Mouse (Mus musculus): Measurements from ENCODE around the gene Rapgef1. TPM values are rescaled to one million over a fixed set of nuclear protein-coding genes. Genes with fewer than 3 reads are reported as not detected.

The Rapgef1 gene
- total and polyA plus RNA-seq, 2 experiments from 2014 or later, result 19.4 to 99.1 TPM

- no peak overlapping the region for H3K4me3 ChIP-seq (ENCODE audit: low read depth, low read length)
- no peak overlapping the region for H3K4me2 ChIP-seq (ENCODE audit: low read depth)
- 0 out of 2 replicates have a peak, but pooled peaks cover 7% of the 10 kb centered on the region for H3K36me3 ChIP-seq (ENCODE audit: insufficient read depth)
- ATAC-seq, result no peak
- no peak for TF ChIP-seq CTCF (IDR thresholded peaks at IDR 0.05; ENCODE audit: low read depth)
- no peaks in the 10 kb centered on the region for H3K9me3 ChIP-seq (ENCODE audit: low read length)
- H3K27me3 ChIP-seq (ENCODE audit: insufficient read depth, low read length), result no peaks in the 10 kb centered on the region
- WGBS, result 80% methylated on average over 5 of the region's 5 CpGs
- H3K9ac ChIP-seq, result no peak overlapping the region
- no peak for DNase-seq
- H3K4me1 ChIP-seq (ENCODE audit: insufficient read depth), result no peaks in the 10 kb centered on the region
- H3K27ac ChIP-seq (ENCODE audit: low read depth, low read length), result no peak overlapping the region
Observed at GRCm38 (mm10) chr2:29677842-29678241, 58.3 kb downstream of the Rapgef1 start.

GRCm38 (mm10) chr2:29678524-29678923 is 59.0 kb downstream of the Rapgef1 start:
- Histone ChIP-seq H3K4me2 (ENCODE audit: low read depth) (no peak overlapping the region), H3K4me1 (ENCODE audit: insufficient read depth) (no peaks in the 10 kb centered on the region), H3K4me3 (ENCODE audit: low read depth, low read length) (no peak overlapping the region), H3K36me3 (ENCODE audit: insufficient read depth) (0 out of 2 replicates have a peak, but pooled peaks cover 7% of the 10 kb centered on the region), H3K9ac (no peak overlapping the region), H3K27ac (ENCODE audit: low read depth, low read length) (no peak overlapping the region), H3K9me3 (ENCODE audit: low read length) (no peaks in the 10 kb centered on the region), H3K27me3 (ENCODE audit: insufficient read depth, low read length) (no peaks in the 10 kb centered on the region)
- TF ChIP-seq CTCF (IDR thresholded peaks at IDR 0.05; ENCODE audit: low read depth), result no peak
- ATAC-seq (no peak), DNase-seq (no peak)
- 81% methylated on average over 3 of the region's 3 CpGs for WGBS

GRCm38 (mm10) chr2:29679710-29680584 is 60.4 kb downstream of the Rapgef1 start:
- no peaks in the 10 kb centered on the region for H3K9me3 ChIP-seq (ENCODE audit: low read length)
- 0 out of 2 replicates have a peak, but pooled peaks cover 7% of the 10 kb centered on the region for H3K36me3 ChIP-seq (ENCODE audit: insufficient read depth)
- no peaks in the 10 kb centered on the region for H3K4me1 ChIP-seq (ENCODE audit: insufficient read depth)
- H3K4me2 ChIP-seq (ENCODE audit: low read depth), result no peak overlapping the region
- no peak overlapping the region for H3K9ac ChIP-seq
- no peak for TF ChIP-seq CTCF (IDR thresholded peaks at IDR 0.05; ENCODE audit: low read depth)
- ATAC-seq, result no peak
- 85% methylated on average over 6 of the region's 6 CpGs for WGBS
- H3K4me3 ChIP-seq (ENCODE audit: low read depth, low read length), result no peak overlapping the region
- no peak overlapping the region for H3K27ac ChIP-seq (ENCODE audit: low read depth, low read length)
- DNase-seq, result no peak
- no peaks in the 10 kb centered on the region for H3K27me3 ChIP-seq (ENCODE audit: insufficient read depth, low read length)

GRCm38 (mm10) chr2:29683261-29683999 is 63.9 kb downstream of the Rapgef1 start:
- WGBS, result 94% methylated on average over 7 of the region's 7 CpGs
- Histone ChIP-seq H3K4me2 (ENCODE audit: low read depth) (no peak overlapping the region), H3K4me3 (ENCODE audit: low read depth, low read length) (no peak overlapping the region), H3K36me3 (ENCODE audit: insufficient read depth) (peaks cover 17% of the 10 kb centered on the region), H3K4me1 (ENCODE audit: insufficient read depth) (no peaks in the 10 kb centered on the region), H3K9ac (no peak overlapping the region), H3K9me3 (ENCODE audit: low read length) (no peaks in the 10 kb centered on the region), H3K27ac (ENCODE audit: low read depth, low read length) (no peak overlapping the region), H3K27me3 (ENCODE audit: insufficient read depth, low read length) (no peaks in the 10 kb centered on the region)
- no peak for TF ChIP-seq CTCF (IDR thresholded peaks at IDR 0.05; ENCODE audit: low read depth)
- no peak for DNase-seq
- ATAC-seq, result no peak

- Histone ChIP-seq H3K4me2 (ENCODE audit: low read depth) (no peak overlapping the region), H3K9ac (no peak overlapping the region), H3K27me3 (ENCODE audit: insufficient read depth, low read length) (no peaks in the 10 kb centered on the region), H3K36me3 (ENCODE audit: insufficient read depth) (peaks cover 21% of the 10 kb centered on the region), H3K9me3 (ENCODE audit: low read length) (no peaks in the 10 kb centered on the region), H3K4me3 (ENCODE audit: low read depth, low read length) (no peak overlapping the region), H3K4me1 (ENCODE audit: insufficient read depth) (no peaks in the 10 kb centered on the region), H3K27ac (ENCODE audit: low read depth, low read length) (no peak overlapping the region)
- no peak for TF ChIP-seq CTCF (IDR thresholded peaks at IDR 0.05; ENCODE audit: low read depth)
- DNase-seq, result no peak
- WGBS, result 30% methylated on average over 2 of the region's 2 CpGs
- ATAC-seq, result no peak
Observed at GRCm38 (mm10) chr2:29684498-29684897, 65.0 kb downstream of the Rapgef1 start.

GRCm38 (mm10) chr2:29689014-29689413 is 69.5 kb downstream of the Rapgef1 start:
- H3K4me2 ChIP-seq (ENCODE audit: low read depth), result no peak overlapping the region
- no peak overlapping the region for H3K4me3 ChIP-seq (ENCODE audit: low read depth, low read length)
- H3K27ac ChIP-seq (ENCODE audit: low read depth, low read length), result no peak overlapping the region
- DNase-seq (no peak), ATAC-seq (no peak)
- TF ChIP-seq CTCF (IDR thresholded peaks at IDR 0.05; ENCODE audit: low read depth), result no peak
- H3K4me1 ChIP-seq (ENCODE audit: insufficient read depth), result no peaks in the 10 kb centered on the region
- peaks cover 52% of the 10 kb centered on the region for H3K36me3 ChIP-seq (ENCODE audit: insufficient read depth)
- H3K9me3 ChIP-seq (ENCODE audit: low read length), result no peaks in the 10 kb centered on the region
- WGBS, result 96% methylated on average over 7 of the region's 7 CpGs
- no peaks in the 10 kb centered on the region for H3K27me3 ChIP-seq (ENCODE audit: insufficient read depth, low read length)
- H3K9ac ChIP-seq, result no peak overlapping the region

GRCm38 (mm10) chr2:29689495-29689894 is 70.0 kb downstream of the Rapgef1 start:
- Histone ChIP-seq H3K27me3 (ENCODE audit: insufficient read depth, low read length) (no peaks in the 10 kb centered on the region), H3K4me2 (ENCODE audit: low read depth) (no peak overlapping the region), H3K36me3 (ENCODE audit: insufficient read depth) (peaks cover 52% of the 10 kb centered on the region), H3K27ac (ENCODE audit: low read depth, low read length) (no peak overlapping the region), H3K9me3 (ENCODE audit: low read length) (no peaks in the 10 kb centered on the region), H3K4me3 (ENCODE audit: low read depth, low read length) (no peak overlapping the region), H3K9ac (no peak overlapping the region), H3K4me1 (ENCODE audit: insufficient read depth) (no peaks in the 10 kb centered on the region)
- WGBS, result 81% methylated on average over 2 of the region's 2 CpGs
- ATAC-seq (no peak), DNase-seq (no peak)
- no peak for TF ChIP-seq CTCF (IDR thresholded peaks at IDR 0.05; ENCODE audit: low read depth)
